Mouse (Mus musculus): ENCODE results near the gene Idua. TPM values are rescaled to one million over a fixed set of nuclear protein-coding genes. Genes with fewer than 3 reads are reported as not detected.
A peak's percentile ranks its signal among the peaks of the same experiment; 100 is the strongest.

Gene Idua
- total and polyA plus RNA-seq, 3 experiments: 1.5 to 9.5 TPM; not detected in 1

GRCm38 (mm10) chr5:108692271-108692670 lies 32.1 kb downstream of the Idua start, which contains the start of gene Fgfrl1:
Fgfrl1 (plus strand) TSS chr5:108692382.
- Histone ChIP-seq H3K4me3 (ENCODE audit: control insufficient read depth in 1 of 2, insufficient read depth in 1 of 2, low read depth in 2 of 2, low read length in 2 of 2) (peak within 1 kb of the TSS; percentile 23 to 59; a peak in 1 of 4 replicates), H3K27ac (ENCODE audit: control insufficient read depth, low read depth, low read length) (no peak within 1 kb of the TSS), H3K9me3 (replicated peaks; ENCODE audit: insufficient read depth, low read length) (no peaks in the 10 kb centered on the region), H3K79me2 (ENCODE audit: control insufficient read depth, insufficient read depth, low read length, poor library complexity) (peaks cover 3% of the 10 kb centered on the region; the same call in 1 of the 2 replicates), H3K36me3 (ENCODE audit: control insufficient read depth in 1 of 2, insufficient read depth in 2 of 2, low read length in 2 of 2) (no peaks in the 10 kb centered on the region), H3K27me3 (ENCODE audit: control insufficient read depth in 1 of 2, insufficient read depth in 2 of 2, low read length in 2 of 2) (no peaks in the 10 kb centered on the region), H3K4me1 (ENCODE audit: control insufficient read depth in 1 of 2, insufficient read depth in 2 of 2, low read length in 2 of 2) (peaks cover 4 to 5% of the 10 kb centered on the region in 2 experiments; a peak in 2 of 4 replicates), H3K9ac (ENCODE audit: control insufficient read depth, low read depth, low read length, poor library complexity, severe bottlenecking) (no peak within 1 kb of the TSS)
- no peak for DNase-seq (ENCODE audit: low read depth, low spot score)
- TF ChIP-seq CTCF (IDR thresholded peaks at IDR 0.05 in 2 of 3, conservative IDR thresholded peaks at IDR 0.05 in 1 of 3; ENCODE audit: control insufficient read depth in 1 of 3, insufficient read depth in 1 of 3, low read depth in 2 of 3, low read length in 3 of 3, poor library complexity in 1 of 3, severe bottlenecking in 1 of 3): peak in 2 of 3 experiments; percentile 21 to 60; a peak in 4 of 6 replicates
- no peak for TF ChIP-seq JUND (IDR thresholded peaks at IDR 0.05; ENCODE audit: low read depth, low read length)

GRCm38 (mm10) chr5:108693872-108694288 lies 33.7 kb downstream of the Idua start:
- Histone ChIP-seq H3K79me2 (ENCODE audit: control insufficient read depth, insufficient read depth, low read length, poor library complexity) (peaks cover 3% of the 10 kb centered on the region; the same call in 1 of the 2 replicates), H3K4me1 (ENCODE audit: control insufficient read depth in 1 of 2, insufficient read depth in 2 of 2, low read length in 2 of 2) (peaks cover 4 to 5% of the 10 kb centered on the region in 2 experiments; a peak in 2 of 4 replicates), H3K27me3 (ENCODE audit: control insufficient read depth in 1 of 2, insufficient read depth in 2 of 2, low read length in 2 of 2) (no peaks in the 10 kb centered on the region), H3K4me3 (ENCODE audit: control insufficient read depth in 1 of 2, insufficient read depth in 1 of 2, low read depth in 2 of 2, low read length in 2 of 2) (peak overlapping the region; percentile 77 to 92; a peak in 3 of 4 replicates), H3K27ac (ENCODE audit: control insufficient read depth, low read depth, low read length) (no peak overlapping the region), H3K9ac (ENCODE audit: control insufficient read depth, low read depth, low read length, poor library complexity, severe bottlenecking) (peak overlapping the region; percentile 85), H3K36me3 (ENCODE audit: control insufficient read depth in 1 of 2, insufficient read depth in 2 of 2, low read length in 2 of 2) (no peaks in the 10 kb centered on the region), H3K9me3 (replicated peaks; ENCODE audit: insufficient read depth, low read length) (no peaks in the 10 kb centered on the region)
- peak; percentile 95 for DNase-seq (ENCODE audit: low read depth, low spot score)
- no peak for TF ChIP-seq POLR2AphosphoS2 (IDR thresholded peaks at IDR 0.05; ENCODE audit: low read length)
- TF ChIP-seq RAD21 (IDR thresholded peaks at IDR 0.05; ENCODE audit: low read depth, low read length): no peak
- TF ChIP-seq KAT2A (conservative IDR thresholded peaks at IDR 0.05; ENCODE audit: low read depth, low read length): no peak
- no peak for TF ChIP-seq RCOR1 (IDR thresholded peaks at IDR 0.05; ENCODE audit: low read depth, low read length)
- TF ChIP-seq MAX (IDR thresholded peaks at IDR 0.05; ENCODE audit: low read length): no peak
- no peak for TF ChIP-seq ZKSCAN1 (IDR thresholded peaks at IDR 0.05; ENCODE audit: low read depth, low read length)
- no peak for TF ChIP-seq ZNF384 (IDR thresholded peaks at IDR 0.05; ENCODE audit: low read depth, low read length)
- peak; percentile 30; the same call in 1 of the 2 replicates for TF ChIP-seq TBP (IDR thresholded peaks at IDR 0.05; ENCODE audit: low read depth, low read length)
- TF ChIP-seq TCF12 (IDR thresholded peaks at IDR 0.05; ENCODE audit: low read depth, low read length): no peak; the same call in 1 of the 2 replicates
- TF ChIP-seq MEF2A (IDR thresholded peaks at IDR 0.05; ENCODE audit: extremely low read depth, insufficient replicate concordance, low read depth, low read length, poor library complexity, severe bottlenecking): no peak
- TF ChIP-seq ELF1 (IDR thresholded peaks at IDR 0.05; ENCODE audit: low read depth, low read length): peak; percentile 59
- TF ChIP-seq GABPA (IDR thresholded peaks at IDR 0.05; ENCODE audit: low read depth, low read length): no peak
- TF ChIP-seq POLR2A (IDR thresholded peaks at IDR 0.05; ENCODE audit: control insufficient read depth in 1 of 2, insufficient read depth in 1 of 2, low read depth in 1 of 2, low read length in 2 of 2, poor library complexity in 1 of 2): peak; percentile 30 to 52; a peak in 2 of 4 replicates
- no peak for TF ChIP-seq UBTF (IDR thresholded peaks at IDR 0.05; ENCODE audit: borderline replicate concordance, insufficient read depth, low read depth, low read length)
- TF ChIP-seq NRF1 (IDR thresholded peaks at IDR 0.05; ENCODE audit: insufficient read depth, low read depth, low read length, poor library complexity, severe bottlenecking): no peak
- no peak for TF ChIP-seq E2F4 (IDR thresholded peaks at IDR 0.05; ENCODE audit: borderline replicate concordance, low read depth, low read length)
- TF ChIP-seq USF2 (IDR thresholded peaks at IDR 0.05; ENCODE audit: borderline replicate concordance in 1 of 2, insufficient read depth in 1 of 2, low read depth in 1 of 2, low read length in 2 of 2): no peak
- TF ChIP-seq USF1 (IDR thresholded peaks at IDR 0.05; ENCODE audit: low read depth, low read length): peak; percentile 85
- TF ChIP-seq SMC3 (IDR thresholded peaks at IDR 0.05; ENCODE audit: low read depth, low read length): no peak
- no peak for TF ChIP-seq CHD2 (IDR thresholded peaks at IDR 0.05; ENCODE audit: low read length)
- peak; percentile 54; the same call in 1 of the 2 replicates for TF ChIP-seq HCFC1 (IDR thresholded peaks at IDR 0.05; ENCODE audit: low read depth, low read length)
- TF ChIP-seq TAL1 (IDR thresholded peaks at IDR 0.05; ENCODE audit: low read length): no peak
- peak; percentile 62 for TF ChIP-seq SIN3A (IDR thresholded peaks at IDR 0.05; ENCODE audit: low read length)
- peak; percentile 47 for TF ChIP-seq NELFE (IDR thresholded peaks at IDR 0.05; ENCODE audit: low read depth, low read length)
- TF ChIP-seq MAFK (IDR thresholded peaks at IDR 0.05; ENCODE audit: borderline replicate concordance, low read depth, low read length): no peak
- TF ChIP-seq CHD1 (IDR thresholded peaks at IDR 0.05; ENCODE audit: low read depth, low read length): no peak
- TF ChIP-seq GATA1 (IDR thresholded peaks at IDR 0.05; ENCODE audit: low read depth, low read length): no peak
- no peak for TF ChIP-seq POLR2AphosphoS5 (IDR thresholded peaks at IDR 0.05; ENCODE audit: borderline replicate concordance, low read depth, low read length)
- TF ChIP-seq CTCF (IDR thresholded peaks at IDR 0.05 in 2 of 3, conservative IDR thresholded peaks at IDR 0.05 in 1 of 3; ENCODE audit: control insufficient read depth in 1 of 3, insufficient read depth in 1 of 3, low read depth in 2 of 3, low read length in 3 of 3, poor library complexity in 1 of 3, severe bottlenecking in 1 of 3): no peak

Data from MEL (cell line).